ENCODE assay signal across 16 mouse cellular contexts in the genomic region with DNA sequence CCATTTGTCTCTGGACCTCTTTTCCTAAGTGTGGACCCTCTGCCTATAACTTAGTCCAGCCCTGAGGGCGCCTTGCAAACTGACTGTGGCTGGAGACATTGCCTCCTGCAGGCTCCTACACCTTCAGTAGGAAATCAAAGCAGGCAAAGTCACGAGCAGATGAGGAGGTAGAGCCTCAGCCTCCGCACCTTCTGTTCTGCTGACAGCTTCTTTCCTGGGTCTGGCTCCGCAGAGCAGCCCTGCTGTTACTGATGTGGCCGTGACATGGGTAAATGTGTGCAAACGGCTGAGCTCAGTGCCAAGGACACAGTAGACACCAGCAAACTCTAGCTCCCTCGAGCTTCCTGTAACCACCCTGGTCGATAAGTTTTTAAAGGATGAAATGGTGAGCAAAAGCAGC.
DNase-seq lines count a peak whose midpoint lies in the region; ATAC-seq lines count a peak whose summit lies in the region.
"Had no signal": no experiment of that assay in that cellular context is flagged by ENCODE, and none has a peak within 500 bp of the region (broad histone marks: within the 10 kb centered on the region; RNA-seq: fewer than 3 reads in every experiment).

No protein-coding gene starts in this region.

- no peaks in the 10 kb centered on the region for H3K4me1 ChIP-seq in hindbrain, embryonic 16.5 days (ENCODE audit: control insufficient read depth, insufficient read depth, low read depth, low read length)
- no peaks in the 10 kb centered on the region; the same call in 1 of the 2 replicates for H3K4me1 ChIP-seq in hindbrain, embryonic 13.5 days (replicated peaks)
- H3K4me1 ChIP-seq: heart, embryonic 15.5 days; liver, embryonic 12.5 days; neural tube, embryonic 15.5 days had no signal

- H3K27me3 ChIP-seq in hindbrain, embryonic 16.5 days (replicated peaks; ENCODE audit: control insufficient read depth, insufficient read depth, low read length) = no peaks in the 10 kb centered on the region
- no peaks in the 10 kb centered on the region for H3K27me3 ChIP-seq in hindbrain, embryonic 13.5 days
- H3K27me3 ChIP-seq: heart, embryonic 15.5 days; liver, embryonic 12.5 days; neural tube, embryonic 15.5 days had no signal

- H3K36me3 ChIP-seq in hindbrain, embryonic 16.5 days (ENCODE audit: control insufficient read depth, insufficient read depth, low read length) = no peaks in the 10 kb centered on the region
- H3K36me3 ChIP-seq in hindbrain, embryonic 13.5 days = no peaks in the 10 kb centered on the region
- H3K36me3 ChIP-seq: heart, embryonic 15.5 days; liver, embryonic 12.5 days; neural tube, embryonic 15.5 days had no signal

- H3K9ac ChIP-seq in hindbrain, embryonic 16.5 days (ENCODE audit: low read depth, low read length) = no peak overlapping the region
- no peak overlapping the region for H3K9ac ChIP-seq in hindbrain, embryonic 13.5 days
- H3K9ac ChIP-seq: heart, embryonic 15.5 days; liver, embryonic 12.5 days; neural tube, embryonic 15.5 days had no signal

- no peak overlapping the region for H3K27ac ChIP-seq in hindbrain, embryonic 16.5 days (ENCODE audit: low read depth, low read length)
- no peak overlapping the region for H3K27ac ChIP-seq in hindbrain, embryonic 13.5 days
- H3K27ac ChIP-seq: heart, embryonic 15.5 days; liver, embryonic 12.5 days; neural tube, embryonic 15.5 days had no signal

- H3K9me3 ChIP-seq in hindbrain, embryonic 16.5 days (ENCODE audit: control insufficient read depth, low read length) = no peaks in the 10 kb centered on the region
- H3K9me3 ChIP-seq in hindbrain, embryonic 13.5 days = no peaks in the 10 kb centered on the region
- H3K9me3 ChIP-seq: heart, embryonic 15.5 days; liver, embryonic 12.5 days; neural tube, embryonic 15.5 days had no signal

- ATAC-seq in hindbrain, embryonic 16.5 days = 0 out of 2 replicates have a peak, but pooled peaks have one; percentile 30
- ATAC-seq in hindbrain, embryonic 13.5 days (ENCODE audit: low FRiP score) = no peak
- no peak for ATAC-seq in erythroblast, adult 5-6 weeks (replicated peaks; ENCODE audit: low FRiP score, poor library complexity, severe bottlenecking)
- no peak for ATAC-seq in inflammation-experienced regulatory T-cells, adult 6 months
- ATAC-seq: liver, embryonic 12.5 days; midbrain, embryonic 16.5 days had no signal

- no peak overlapping the region for H3K4me2 ChIP-seq in hindbrain, embryonic 16.5 days (ENCODE audit: low read length)
- no peak overlapping the region for H3K4me2 ChIP-seq in hindbrain, embryonic 13.5 days
- H3K4me2 ChIP-seq: heart, embryonic 15.5 days; liver, embryonic 12.5 days; neural tube, embryonic 15.5 days had no signal

- no peak overlapping the region for H3K4me3 ChIP-seq in hindbrain, embryonic 16.5 days (ENCODE audit: low read length)
- no peak overlapping the region for H3K4me3 ChIP-seq in hindbrain, embryonic 13.5 days
- H3K4me3 ChIP-seq: heart, embryonic 15.5 days; liver, embryonic 12.5 days; neural tube, embryonic 15.5 days had no signal

- WGBS in hindbrain, embryonic 16.5 days = 77% methylated on average over 8 of the region's 8 CpGs
- WGBS in hindbrain, embryonic 13.5 days = 78% methylated on average over 8 of the region's 8 CpGs

- peak; percentile 81 to 91 for DNase-seq in frontal cortex, postnatal 36 days (ENCODE audit: low spot score in 2 of 2)
- peak; percentile 40 to 89 for DNase-seq in left cerebral cortex, adult 8-10 months (ENCODE audit: low spot score in 2 of 2)
- peak; percentile 90 for DNase-seq in telencephalon, adult 2 months (ENCODE audit: low read depth, low spot score)
- no peak for DNase-seq in lung, postnatal 25 days (ENCODE audit: low spot score)
- DNase-seq: gastrocnemius, postnatal 14 days; kidney, postnatal 4 days; lung, postnatal 4 days; thymus, adult 2 months had no signal
